Mouse (Mus musculus) stomach, postnatal 0 days (tissue): ENCODE results near the gene Tmem174.

Experiments used
- CTCF ChIP-seq: IDR thresholded peaks from 2 replicates; pipeline ENCODE4 v1.5.1; 2016; ENCODE audit warnings: antibody characterized with exemption, low read depth, mild to moderate bottlenecking, moderate library complexity
- EP300 ChIP-seq: optimal IDR thresholded peaks from 2 replicates; pipeline ENCODE3; 2016; ENCODE audit warnings: antibody characterized with exemption

- TF ChIP-seq CTCF (peak; percentile 58), EP300 (no peak)
Observed at GRCm38 (mm10) chr13:98633641-98634484, 3.3 kb downstream of the Tmem174 start.
